Comparison of ENCODE assay signal across 7 mouse cellular contexts in the genomic region with DNA sequence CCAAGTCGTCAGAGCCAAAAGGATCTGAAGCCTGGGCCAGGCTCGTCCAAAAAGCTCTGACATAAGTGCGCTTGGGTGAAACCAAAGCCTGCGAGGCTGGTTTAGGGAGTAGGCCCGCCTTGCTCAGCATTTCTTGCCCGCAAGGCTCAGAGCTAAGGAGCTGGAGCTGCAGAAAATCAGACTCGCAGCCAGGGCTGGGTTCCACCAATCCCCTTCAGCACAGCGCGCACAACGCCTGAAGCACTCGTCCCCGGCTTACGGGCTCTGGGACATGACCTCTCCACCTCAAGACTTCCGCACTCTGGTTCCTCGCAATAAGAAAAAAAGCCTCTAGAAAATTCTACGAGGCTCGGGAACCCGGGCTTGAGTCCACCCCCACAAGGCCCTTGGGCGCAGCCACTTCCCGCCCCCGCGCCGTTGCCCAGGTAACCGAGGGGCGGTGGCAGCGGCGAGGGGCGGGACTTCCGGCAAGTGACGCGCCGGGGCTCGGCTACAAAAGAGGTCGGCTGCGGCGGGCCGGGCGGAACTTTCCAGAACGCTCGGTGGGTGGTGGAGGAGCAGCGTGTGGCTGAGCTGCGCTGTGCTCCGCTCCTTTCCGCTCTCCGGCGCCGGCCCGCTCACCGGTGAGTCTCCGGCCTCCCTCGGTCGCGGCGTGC. TPM values are rescaled to one million over a fixed set of nuclear protein-coding genes. Genes with fewer than 3 reads are reported as not detected.
A peak's percentile ranks its signal among the peaks of the same experiment; 100 is the strongest.
DNase-seq lines count a peak whose midpoint lies in the region; ATAC-seq and TF ChIP-seq lines count a peak whose summit lies in the region.

A gene (plus strand): TSS at position 140 of the 656 bp plus-strand sequence.

- peaks cover 42% of the 10 kb centered on the region for H3K4me1 ChIP-seq in embryonic facial prominence, embryonic 10.5 days
- no peaks in the 10 kb centered on the region; the same call in 1 of the 2 replicates for H3K4me1 ChIP-seq in intestine, postnatal 0 days (replicated peaks; ENCODE audit: control insufficient read depth, insufficient read depth, low read length)
- H3K4me1 ChIP-seq in midbrain, embryonic 12.5 days, result peaks cover 37% of the 10 kb centered on the region
- H3K4me1 ChIP-seq in small intestine, adult 2 months (ENCODE audit: control insufficient read depth, insufficient read depth, insufficient read length, low read length), result peaks cover 5% of the 10 kb centered on the region; the same call in 1 of the 2 replicates

- TF ChIP-seq CTCF in intestine, postnatal 0 days (IDR thresholded peaks at IDR 0.05; ENCODE audit: low read depth), result 0 out of 2 replicates have a peak, but pooled peaks have one; percentile 11
- no peak for TF ChIP-seq CTCF in small intestine, adult 2 months (IDR thresholded peaks at IDR 0.05; ENCODE audit: extremely low read depth, insufficient read length, insufficient replicate concordance, low read depth, low read length)

- WGBS in embryonic facial prominence, embryonic 10.5 days, result under 1% methylated on average over 54 of the region's 54 CpGs
- WGBS in intestine, postnatal 0 days, result 1% methylated on average over 54 of the region's 54 CpGs
- under 1% methylated on average over 53 of the region's 54 CpGs for WGBS in midbrain, embryonic 12.5 days
- under 1% methylated on average over 54 of the region's 54 CpGs for WGBS in small intestine, adult 2 months

- intact Hi-C loops in left cerebral cortex, postnatal 4 days (cut with DNase I), result no loop called here

- peak; percentile 89 for TF ChIP-seq POLR2A in small intestine, adult 2 months (IDR thresholded peaks at IDR 0.05; ENCODE audit: low read depth, low read length)

- peak; percentile 94 for ATAC-seq in intestine, postnatal 0 days
- peak; percentile 90 for ATAC-seq in midbrain, embryonic 12.5 days (ENCODE audit: low FRiP score, low read depth)

- H3K27me3 ChIP-seq in embryonic facial prominence, embryonic 10.5 days (replicated peaks; ENCODE audit: low read depth, poor library complexity, severe bottlenecking), result no peaks in the 10 kb centered on the region
- H3K27me3 ChIP-seq in intestine, postnatal 0 days (replicated peaks; ENCODE audit: control insufficient read depth, insufficient read depth, low read length), result no peaks in the 10 kb centered on the region
- H3K27me3 ChIP-seq in midbrain, embryonic 12.5 days, result no peaks in the 10 kb centered on the region
- H3K27me3 ChIP-seq in small intestine, adult 2 months (ENCODE audit: control insufficient read depth, insufficient read depth, low read length), result no peaks in the 10 kb centered on the region

- H3K9ac ChIP-seq in intestine, postnatal 0 days (ENCODE audit: low read depth, low read length), result peak within 1 kb of the TSS; percentile 97
- peak within 1 kb of the TSS; percentile 96 for H3K9ac ChIP-seq in midbrain, embryonic 12.5 days (replicated peaks)

- peaks cover 32% of the 10 kb centered on the region for H3K36me3 ChIP-seq in embryonic facial prominence, embryonic 10.5 days (replicated peaks)
- peaks cover 14% of the 10 kb centered on the region for H3K36me3 ChIP-seq in intestine, postnatal 0 days (ENCODE audit: control insufficient read depth, insufficient read depth)
- H3K36me3 ChIP-seq in midbrain, embryonic 12.5 days, result peaks cover 17% of the 10 kb centered on the region
- peaks cover 14% of the 10 kb centered on the region for H3K36me3 ChIP-seq in small intestine, adult 2 months (ENCODE audit: control insufficient read depth, insufficient read depth, low read length)

- H3K4me3 ChIP-seq in embryonic facial prominence, embryonic 10.5 days, result peak within 1 kb of the TSS; percentile 83
- peak within 1 kb of the TSS; percentile 98 for H3K4me3 ChIP-seq in intestine, postnatal 0 days (ENCODE audit: low read depth, low read length)
- peak within 1 kb of the TSS; percentile 85 for H3K4me3 ChIP-seq in midbrain, embryonic 12.5 days
- peak within 1 kb of the TSS; percentile 88 for H3K4me3 ChIP-seq in small intestine, adult 2 months (ENCODE audit: low read depth, low read length)

- peak; percentile 99 for DNase-seq in adrenal gland, postnatal 10 days
- DNase-seq in embryonic facial prominence, embryonic 10.5 days (ENCODE audit: low spot score), result peak; percentile 97
- no peak for DNase-seq in gonadal fat pad, adult 2 months (ENCODE audit: low read depth)
- peak; percentile 98 for DNase-seq in left cerebral cortex, postnatal 4 days

- H3K4me2 ChIP-seq in intestine, postnatal 0 days (replicated peaks; ENCODE audit: low read depth), result peak within 1 kb of the TSS; percentile 72
- peak within 1 kb of the TSS; percentile 77 for H3K4me2 ChIP-seq in midbrain, embryonic 12.5 days (replicated peaks)

- H3K27ac ChIP-seq in embryonic facial prominence, embryonic 10.5 days (replicated peaks), result peak within 1 kb of the TSS; percentile 100
- H3K27ac ChIP-seq in intestine, postnatal 0 days (ENCODE audit: low read depth, low read length), result peak within 1 kb of the TSS; percentile 98
- H3K27ac ChIP-seq in midbrain, embryonic 12.5 days (replicated peaks), result peak within 1 kb of the TSS; percentile 100
- peak within 1 kb of the TSS; percentile 100 for H3K27ac ChIP-seq in small intestine, adult 2 months (ENCODE audit: insufficient read depth, low read depth, low read length)

- no peaks in the 10 kb centered on the region for H3K9me3 ChIP-seq in embryonic facial prominence, embryonic 10.5 days
- no peaks in the 10 kb centered on the region for H3K9me3 ChIP-seq in intestine, postnatal 0 days (ENCODE audit: control insufficient read depth)
- H3K9me3 ChIP-seq in midbrain, embryonic 12.5 days, result no peaks in the 10 kb centered on the region

RNA-seq across cellular contexts. Expression of the gene that starts here (rescaled TPM):
- total RNA-seq in adrenal gland, postnatal 10 days (2021), result 100 to 1,000 TPM; 199 to 219 TPM
- 608 and 633 TPM in 2 replicates for polyA plus RNA-seq in embryonic facial prominence, embryonic 10.5 days (2016; fragmentation: Nextera tagmentation; extraction: Ambion mirVana)
- 12.9 and 17.8 TPM in 2 replicates for polyA plus RNA-seq in gonadal fat pad, adult 2 months (2012; rRNA removed)
- polyA plus RNA-seq in intestine, postnatal 0 days (2015; fragmentation: Nextera tagmentation; extraction: Ambion mirVana), result 320 and 345 TPM in 2 replicates
- total RNA-seq in left cerebral cortex, postnatal 4 days (2021), result 100 to 1,000 TPM; 362 to 369 TPM
- 623 and 674 TPM in 2 replicates for polyA plus RNA-seq in midbrain, embryonic 12.5 days (2016; fragmentation: Nextera tagmentation; extraction: Ambion mirVana)
- 0.66 and 1.6 TPM in 2 replicates for polyA plus RNA-seq in small intestine, adult 2 months (2012; rRNA removed)

Comparison
In these comparisons a context has a peak if more than half of its experiments do, and no peak if none do; other contexts are left out.
1. RNA of the gene that starts here (polyA plus RNA-seq): 608 to 633 TPM in embryonic facial prominence, embryonic 10.5 days, 623 to 674 TPM in midbrain, embryonic 12.5 days and 320 to 345 TPM in intestine, postnatal 0 days; 12.9 to 17.8 TPM in gonadal fat pad, adult 2 months and 0.66 to 1.6 TPM in small intestine, adult 2 months; every median in the first group is over 10 times any median in the second.
2. Peak in every context shown above with its lines, with median percentiles within 50 percentile points of each other: H3K27ac ChIP-seq and H3K4me3 ChIP-seq.